Mouse (Mus musculus) ovary, adult 2 months (tissue): ENCODE results near the gene Plekhg6. TPM values are rescaled to one million over a fixed set of nuclear protein-coding genes. Genes with fewer than 3 reads are reported as not detected.

Source experiments
- polyA plus RNA-seq: library from polyadenylated mRNA; depleted of rRNA; stranded (reverse); fragments of >200 nt; gene quantifications from 2 replicates; pipeline ENCODE4 v1.2.3, GENCODE M21; 2012; rRNA removed

The Plekhg6 gene
- polyA plus RNA-seq = 1.4 and 1.6 TPM in 2 replicates

GRCm38 (mm10) chr6:125380372-125381360 lies at the start of gene Plekhg6:
Plekhg6 (minus strand) TSS chr6:125380793.

GRCm38 (mm10) chr6:125348721-125349574 lies 31.6 kb downstream of the Plekhg6 start, which contains the start of gene Tnfrsf1a:
Tnfrsf1a (plus strand) TSS chr6:125349362.

GRCm38 (mm10) chr6:125320323-125320722 lies 60.3 kb downstream of the Plekhg6 start, which contains the start of gene Scnn1a:
Scnn1a (plus strand) TSS chr6:125320659.

GRCm38 (mm10) chr6:125313546-125314230 lies 66.9 kb downstream of the Plekhg6 start, which contains the start of gene Ltbr:
Ltbr (minus strand) TSS chr6:125313885.

Other genes starting within 250 kb of the Plekhg6 start
- gene Nop2, start 248.9 kb downstream of the Plekhg6 start, polyA plus RNA-seq = 20.9 and 24.3 TPM in 2 replicates
- gene Iffo1, start 235.6 kb downstream of the Plekhg6 start, polyA plus RNA-seq = 52.0 and 67.4 TPM in 2 replicates
- 2,908 and 2,970 TPM in 2 replicates for gene Gapdh, start 214.3 kb downstream of the Plekhg6 start, polyA plus RNA-seq
- 65.1 and 85.6 TPM in 2 replicates for gene Ncapd2, start 189.1 kb downstream of the Plekhg6 start, polyA plus RNA-seq
- gene Mrpl51, start 189.0 kb downstream of the Plekhg6 start, polyA plus RNA-seq = 49.6 and 65.4 TPM in 2 replicates
- gene Vamp1, start 165.2 kb downstream of the Plekhg6 start, polyA plus RNA-seq = 12.0 and 13.6 TPM in 2 replicates
- gene Tapbpl, start 148.9 kb downstream of the Plekhg6 start, polyA plus RNA-seq = 11.3 and 16.8 TPM in 2 replicates
- gene Cd27, start 143.8 kb downstream of the Plekhg6 start, polyA plus RNA-seq = 0.50 and 0.63 TPM in 2 replicates
- 6.7 and 7.2 TPM in 2 replicates for gene Tuba3a, start 94.8 kb downstream of the Plekhg6 start, polyA plus RNA-seq
- gene Ltbr, start 66.9 kb downstream of the Plekhg6 start, polyA plus RNA-seq = 126 and 139 TPM in 2 replicates
- gene Scnn1a, start 60.1 kb downstream of the Plekhg6 start, polyA plus RNA-seq = 3.1 and 4.0 TPM in 2 replicates
- 181 and 196 TPM in 2 replicates for gene Tnfrsf1a, start 31.4 kb downstream of the Plekhg6 start, polyA plus RNA-seq
- 135 and 192 TPM in 2 replicates for gene Cd9, start 114.0 kb upstream of the Plekhg6 start, polyA plus RNA-seq
- gene Vwf, start 166.0 kb upstream of the Plekhg6 start, polyA plus RNA-seq = 61.8 and 68.9 TPM in 2 replicates